In the genomic region with DNA sequence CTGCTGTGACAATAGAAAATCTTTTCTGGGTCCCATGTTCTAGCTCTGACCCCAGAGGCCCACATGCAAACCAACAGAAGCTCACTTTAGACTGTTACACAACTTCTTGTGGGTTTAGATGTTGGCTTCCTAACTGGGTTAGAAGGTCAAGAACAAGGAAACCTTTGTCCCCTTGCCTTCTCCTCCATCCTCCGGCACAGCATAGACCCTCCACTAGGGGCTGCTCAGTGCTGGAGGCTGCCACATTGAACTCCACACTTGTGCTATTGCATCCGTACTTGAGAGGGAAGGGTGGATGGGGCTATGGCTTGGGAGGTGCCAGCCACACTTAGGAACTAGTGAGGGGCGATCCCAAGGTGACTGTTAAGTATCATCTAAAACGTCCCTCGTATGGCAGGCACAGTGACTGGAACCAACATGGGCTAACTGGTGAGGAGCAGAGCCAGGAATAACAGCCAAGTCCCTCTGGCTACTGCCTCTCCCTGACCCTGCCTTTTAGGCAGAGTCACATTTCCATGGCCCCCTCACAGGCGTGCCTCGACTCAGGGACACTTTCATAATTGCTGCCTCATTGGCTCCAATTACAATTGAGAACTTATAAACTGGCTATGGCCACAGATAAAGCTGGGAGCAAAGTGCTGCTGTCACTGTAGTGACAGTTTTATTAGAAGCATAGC, we compare ENCODE assay signal across 10 mouse cellular contexts.
A peak's percentile ranks its signal among the peaks of the same experiment; 100 is the strongest.
DNase-seq lines count a peak whose midpoint lies in the region; ATAC-seq and TF ChIP-seq lines count a peak whose summit lies in the region.
"Had no signal": no experiment of that assay in that cellular context is flagged by ENCODE, and none has a peak within 500 bp of the region (broad histone marks: within the 10 kb centered on the region; RNA-seq: fewer than 3 reads in every experiment).

No protein-coding gene starts in this region.

- DNase-seq in hindbrain, embryonic 10.5 days (ENCODE audit: low spot score), result peak; percentile 29
- no peak for DNase-seq in midbrain, postnatal 0 days (ENCODE audit: low spot score)
- peak; percentile 39 for DNase-seq in embryo, embryonic 11 days
- DNase-seq in skeletal muscle tissue, adult 2 months (ENCODE audit: low read depth, low spot score), result peak; percentile 27
- no peak for DNase-seq in layer of hippocampus, postnatal 36 days
- DNase-seq: lung, adult 18-20 months had no signal

- 0 out of 2 replicates have a peak, but pooled peaks cover 9% of the 10 kb centered on the region for H3K36me3 ChIP-seq in hindbrain, embryonic 10.5 days
- no peaks in the 10 kb centered on the region for H3K36me3 ChIP-seq in hindbrain, embryonic 12.5 days
- H3K36me3 ChIP-seq in midbrain, postnatal 0 days (ENCODE audit: insufficient read depth, low read length), result 0 out of 2 replicates have a peak, but pooled peaks cover 4% of the 10 kb centered on the region
- H3K36me3 ChIP-seq in midbrain, embryonic 15.5 days (replicated peaks), result no peaks in the 10 kb centered on the region

- no peak for ATAC-seq in hindbrain, embryonic 12.5 days (ENCODE audit: low FRiP score)
- ATAC-seq in midbrain, postnatal 0 days (ENCODE audit: low FRiP score), result no peak
- ATAC-seq in midbrain, embryonic 15.5 days (replicated peaks), result no peak

- 70% methylated on average over 7 of the region's 7 CpGs for WGBS in hindbrain, embryonic 10.5 days
- WGBS in hindbrain, embryonic 12.5 days, result 69% methylated on average over 7 of the region's 7 CpGs
- 64% methylated on average over 7 of the region's 7 CpGs for WGBS in midbrain, postnatal 0 days
- 72% methylated on average over 7 of the region's 7 CpGs for WGBS in midbrain, embryonic 15.5 days

- H3K27ac ChIP-seq in hindbrain, embryonic 10.5 days, result peak overlapping the region; percentile 50; the same call in 1 of the 2 replicates
- no peak overlapping the region for H3K27ac ChIP-seq in hindbrain, embryonic 12.5 days
- no peak overlapping the region for H3K27ac ChIP-seq in midbrain, postnatal 0 days (ENCODE audit: low read depth, low read length)
- no peak overlapping the region for H3K27ac ChIP-seq in midbrain, embryonic 15.5 days

- H3K9ac ChIP-seq in hindbrain, embryonic 12.5 days, result no peak overlapping the region
- no peak overlapping the region for H3K9ac ChIP-seq in midbrain, postnatal 0 days (replicated peaks; ENCODE audit: low read length, poor library complexity, severe bottlenecking)
- H3K9ac ChIP-seq in midbrain, embryonic 15.5 days, result no peak overlapping the region

- H3K4me2 ChIP-seq in hindbrain, embryonic 12.5 days (replicated peaks), result no peak overlapping the region
- no peak overlapping the region for H3K4me2 ChIP-seq in midbrain, postnatal 0 days (ENCODE audit: low read depth, low read length, poor library complexity, severe bottlenecking)
- no peak overlapping the region for H3K4me2 ChIP-seq in midbrain, embryonic 15.5 days
- H3K4me2 ChIP-seq: heart, embryonic 11.5 days had no signal

- no peaks in the 10 kb centered on the region for H3K9me3 ChIP-seq in hindbrain, embryonic 10.5 days
- no peaks in the 10 kb centered on the region for H3K9me3 ChIP-seq in hindbrain, embryonic 12.5 days (replicated peaks)
- H3K9me3 ChIP-seq in midbrain, postnatal 0 days (ENCODE audit: low read length), result no peaks in the 10 kb centered on the region
- no peaks in the 10 kb centered on the region for H3K9me3 ChIP-seq in midbrain, embryonic 15.5 days

- H3K4me1 ChIP-seq in hindbrain, embryonic 10.5 days (replicated peaks), result peaks cover 47% of the 10 kb centered on the region
- peaks cover 22% of the 10 kb centered on the region for H3K4me1 ChIP-seq in hindbrain, embryonic 12.5 days
- peaks cover 15% of the 10 kb centered on the region for H3K4me1 ChIP-seq in midbrain, postnatal 0 days (ENCODE audit: insufficient read depth, low read length)
- peaks cover 5% of the 10 kb centered on the region; the same call in 1 of the 2 replicates for H3K4me1 ChIP-seq in midbrain, embryonic 15.5 days

- TF ChIP-seq CTCF in midbrain, postnatal 0 days (IDR thresholded peaks at IDR 0.05), result peak; percentile 59

- no peaks in the 10 kb centered on the region for H3K27me3 ChIP-seq in hindbrain, embryonic 10.5 days (ENCODE audit: insufficient read depth, poor library complexity, severe bottlenecking)
- H3K27me3 ChIP-seq in hindbrain, embryonic 12.5 days, result no peaks in the 10 kb centered on the region
- H3K27me3 ChIP-seq in midbrain, postnatal 0 days (ENCODE audit: insufficient read depth, low read length), result no peaks in the 10 kb centered on the region
- H3K27me3 ChIP-seq in midbrain, embryonic 15.5 days (replicated peaks), result no peaks in the 10 kb centered on the region

- no peak overlapping the region for H3K4me3 ChIP-seq in hindbrain, embryonic 10.5 days
- H3K4me3 ChIP-seq in hindbrain, embryonic 12.5 days, result no peak overlapping the region
- H3K4me3 ChIP-seq in midbrain, postnatal 0 days (ENCODE audit: low read depth, low read length), result no peak overlapping the region
- no peak overlapping the region for H3K4me3 ChIP-seq in midbrain, embryonic 15.5 days
- H3K4me3 ChIP-seq: erythroblast, embryonic 14.5 days had no signal

Comparison
In these comparisons a context has a peak if more than half of its experiments do, and no peak if none do; other contexts are left out.
1. DNase-seq: peak in hindbrain, embryonic 10.5 days (single experiment), embryo, embryonic 11 days (single experiment) and skeletal muscle tissue, adult 2 months (single experiment); none in midbrain, postnatal 0 days (single experiment) and layer of hippocampus, postnatal 36 days (0 of 2).